Mouse (Mus musculus) layer of hippocampus, adult 9-10 months (tissue): Measurements from ENCODE around the gene Ovol3.
A peak's percentile ranks its signal among the peaks of the same experiment; 100 is the strongest.

Experiments
- DNase-seq: peaks from one replicate; pipeline ENCODE4 v3.0.0; 2022; ENCODE audit warnings: low spot score

Gene Ovol3

DNA sequence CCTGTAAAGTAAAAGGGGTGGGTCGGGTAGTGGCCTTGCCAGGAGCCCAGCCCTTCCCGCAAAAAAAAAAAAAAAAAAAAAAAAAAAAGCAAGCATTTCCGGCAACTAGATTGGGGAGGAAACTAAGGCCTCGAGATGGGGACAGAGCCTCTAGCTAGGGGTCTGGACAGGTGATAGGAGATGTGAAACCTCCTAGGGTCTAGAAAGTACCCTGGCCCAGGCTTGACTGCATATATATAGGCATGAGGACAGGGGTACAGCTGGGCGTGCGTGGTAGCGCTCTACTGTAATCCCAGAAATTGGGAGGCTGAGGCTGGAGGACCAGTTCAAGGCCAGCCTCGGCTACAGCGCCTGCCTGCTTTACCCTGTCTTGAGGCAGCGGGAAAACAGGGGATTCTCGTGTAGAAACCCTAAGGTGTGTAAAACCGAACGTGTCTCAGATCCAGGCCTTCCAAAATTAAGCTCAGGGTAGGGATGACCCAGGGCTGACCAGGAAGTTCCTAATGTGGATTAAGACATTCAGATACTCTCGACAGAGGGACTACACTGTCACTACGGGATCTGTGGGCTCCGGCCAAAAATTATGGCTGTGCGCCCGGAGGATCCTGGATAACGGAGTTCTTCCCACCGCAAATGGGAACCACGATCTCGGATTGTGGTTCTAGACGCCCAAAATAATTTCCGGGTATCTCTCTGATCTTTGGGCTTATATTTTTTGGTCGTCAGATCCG is 41.3 kb downstream of the Ovol3 start:
- no peak for DNase-seq

DNA sequence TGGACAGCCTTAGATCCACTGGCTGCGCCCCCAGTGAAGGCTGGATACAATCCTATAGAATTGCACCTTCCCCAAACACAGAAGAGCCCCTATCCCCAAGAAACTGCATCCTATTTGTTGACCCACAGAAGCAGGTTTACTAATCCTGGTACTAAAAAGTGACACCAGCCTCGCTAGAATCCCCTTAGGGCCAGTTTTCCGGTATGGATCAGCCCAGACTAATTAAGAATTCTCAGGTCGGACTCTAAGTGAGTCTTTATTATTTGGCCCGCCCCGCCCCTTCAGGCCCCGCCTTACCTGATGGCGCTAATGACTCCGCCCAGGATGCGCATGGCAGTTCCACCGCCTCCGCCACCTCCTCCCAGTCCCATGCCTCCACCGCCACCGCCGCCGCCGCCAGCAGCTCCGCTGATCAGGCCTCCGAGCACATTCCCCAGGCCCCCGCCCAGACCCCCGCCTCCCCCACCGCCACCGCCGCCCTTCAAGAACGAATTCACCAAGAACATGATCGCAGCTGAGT is 41.9 kb downstream of the Ovol3 start:
- DNase-seq = no peak

DNA sequence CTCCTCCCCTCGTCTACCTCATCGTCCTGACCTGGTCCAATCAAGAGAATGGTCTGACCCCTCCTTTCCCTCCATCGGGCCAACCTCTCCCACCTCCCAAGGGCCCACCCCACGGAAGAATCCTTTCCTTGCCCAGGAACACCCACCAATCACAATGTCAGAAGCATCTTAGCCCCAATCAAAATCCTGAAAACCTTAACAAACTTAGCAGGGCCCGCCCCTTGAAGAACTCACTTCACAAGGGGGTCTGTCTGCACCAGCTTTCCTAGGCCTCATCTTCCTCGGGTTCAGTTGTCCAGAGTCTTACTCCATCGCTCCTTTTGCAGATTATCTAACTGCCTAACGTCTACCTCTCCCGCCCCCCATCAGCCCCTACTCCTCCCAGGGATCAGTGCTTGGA is 42.5 kb downstream of the Ovol3 start:
- DNase-seq = no peak

DNA sequence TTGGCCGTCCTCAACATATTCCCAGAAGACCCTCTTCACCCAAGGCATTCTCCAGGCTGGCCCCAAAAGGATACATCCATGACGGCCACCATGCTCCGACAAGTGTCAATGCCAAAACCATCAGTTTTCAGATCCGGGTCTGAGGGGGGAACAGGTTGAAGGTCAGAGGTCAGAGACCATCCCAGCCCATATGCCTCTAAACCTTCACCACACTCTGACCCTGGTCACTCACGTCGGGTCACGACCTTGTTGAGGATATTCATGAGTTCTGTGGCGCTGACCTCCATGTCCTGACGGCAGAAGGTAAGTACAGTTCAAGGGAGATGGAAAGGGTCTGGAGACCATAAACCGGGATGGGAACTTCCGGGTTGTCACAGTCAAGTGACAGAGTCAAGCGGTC is 43.4 kb downstream of the Ovol3 start:
- DNase-seq = no peak

DNA sequence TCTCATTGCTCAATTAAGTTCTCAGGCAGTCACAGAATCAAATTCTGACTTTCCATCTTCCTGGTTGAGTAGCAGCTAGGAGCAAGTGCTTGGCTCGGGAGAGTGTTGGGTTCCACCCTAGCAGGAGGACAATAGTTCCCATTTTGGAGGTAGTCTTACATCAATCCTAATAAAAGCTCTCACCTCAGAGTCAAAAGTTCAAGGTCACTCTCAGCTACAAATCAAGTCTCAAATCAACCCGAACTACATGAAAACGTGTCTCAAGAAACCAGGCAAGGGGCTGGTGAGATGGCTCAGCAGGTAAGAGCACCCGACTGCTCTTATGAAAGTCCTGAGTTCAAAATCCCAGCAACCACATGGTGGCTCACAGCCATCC is 46.4 kb downstream of the Ovol3 start:
- DNase-seq = no peak

DNA sequence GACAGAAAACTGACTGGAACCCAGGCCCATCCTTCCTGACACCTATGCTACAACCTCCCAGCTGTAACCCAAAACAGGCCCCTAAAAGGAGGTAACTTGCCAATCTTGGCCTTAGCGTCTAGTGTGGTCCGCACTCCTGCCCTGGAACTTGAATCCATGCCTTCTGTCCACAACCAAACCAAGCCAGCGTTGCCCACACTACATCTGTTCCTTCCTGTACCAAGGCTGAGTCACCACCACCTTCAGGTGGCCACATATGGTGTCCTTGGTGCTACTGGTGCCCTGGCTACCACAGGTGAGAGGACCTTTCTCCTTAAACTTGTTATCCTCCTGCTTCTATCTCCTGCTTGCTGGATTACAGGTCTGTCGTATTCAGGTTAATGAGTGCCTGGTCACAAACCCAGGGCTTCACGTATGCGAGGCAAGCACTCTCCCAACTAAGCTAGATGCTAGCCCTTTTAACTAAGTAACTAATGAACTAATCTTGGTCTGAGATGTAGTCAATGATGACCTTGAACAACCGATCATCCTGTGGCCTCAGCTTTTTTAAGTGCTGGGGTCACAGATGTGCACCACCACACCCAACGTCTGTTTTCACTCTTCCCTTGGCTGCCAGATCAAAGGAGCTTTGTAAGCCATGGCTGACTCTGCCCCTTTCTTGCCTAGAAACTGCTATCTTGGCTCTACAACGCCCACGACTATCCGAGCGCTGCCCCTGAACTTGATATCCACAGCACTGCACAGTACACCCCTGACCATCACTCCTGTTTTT is 47.0 kb downstream of the Ovol3 start:
- no peak for DNase-seq

DNA sequence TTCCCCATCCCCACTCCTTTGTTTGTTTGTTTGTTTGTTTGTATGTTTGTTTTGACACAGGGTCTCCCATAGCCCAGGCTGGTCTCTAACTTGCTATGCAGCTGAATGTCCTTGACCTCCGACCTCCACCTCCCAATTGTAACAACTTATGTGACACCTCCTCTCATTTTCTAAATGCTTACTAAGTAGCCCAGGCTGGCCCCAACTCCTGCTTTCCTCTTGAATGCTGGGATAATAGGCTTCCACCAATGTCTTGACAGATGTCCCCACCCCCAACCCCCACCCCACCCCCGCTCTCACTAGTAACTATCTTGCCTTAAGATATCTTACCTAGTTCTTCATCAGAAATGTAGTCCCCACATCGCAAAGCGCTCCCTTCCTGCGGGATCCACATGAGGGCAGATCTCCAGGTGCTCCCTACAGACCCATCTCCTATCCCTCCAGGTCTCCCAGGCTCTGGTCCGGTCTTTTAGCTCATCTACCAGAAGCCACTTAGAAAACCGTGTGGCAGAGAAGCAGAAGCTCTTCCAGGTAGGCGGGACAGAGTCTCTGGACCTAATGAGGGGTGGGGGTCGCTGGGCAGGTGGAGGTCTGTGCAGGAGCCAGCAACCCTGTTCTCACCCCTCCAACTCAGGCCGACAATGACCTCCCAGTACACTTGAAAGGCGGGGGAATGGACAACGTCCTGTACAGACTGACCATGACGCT is 50.7 kb downstream of the Ovol3 start:
- no peak for DNase-seq

DNA sequence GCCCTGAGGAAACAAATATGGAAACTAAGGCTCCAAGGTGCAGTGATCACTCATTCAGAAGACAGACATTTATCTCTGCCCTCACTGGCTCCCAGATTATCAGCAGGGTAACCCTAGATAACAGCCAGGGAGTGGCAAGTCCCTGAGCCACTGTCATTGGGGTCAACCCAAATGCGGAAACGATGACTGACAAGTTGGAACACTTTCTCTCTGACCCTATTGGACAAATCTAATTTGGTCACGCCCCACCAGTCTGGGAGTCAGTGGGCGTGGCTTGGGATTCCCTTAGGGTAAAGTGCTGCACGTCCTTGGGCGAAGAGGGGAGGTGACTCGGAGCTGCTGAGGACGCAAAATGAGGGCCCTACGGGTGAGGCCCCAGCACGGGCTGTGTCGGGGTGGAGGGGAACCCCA is 51.6 kb downstream of the Ovol3 start, which contains the start of gene Cox7a1:
Gene Cox7a1, plus strand, starts transcription at position 266 of the 411 bp plus-strand sequence.
- DNase-seq = peak; percentile 51
